Mouse (Mus musculus): ENCODE data around the gene Kif28. TPM values are rescaled to one million over a fixed set of nuclear protein-coding genes. Genes with fewer than 3 reads are reported as not detected.
"Not testable (repeated sequence)": the region's sequence is repeated elsewhere in the genome, so short reads cannot be mapped to it uniquely, and the experiment has no call there.

The Kif28 gene
- total RNA-seq, 2 experiments from 2014 or later, result 0.19 to 0.32 TPM

DNA sequence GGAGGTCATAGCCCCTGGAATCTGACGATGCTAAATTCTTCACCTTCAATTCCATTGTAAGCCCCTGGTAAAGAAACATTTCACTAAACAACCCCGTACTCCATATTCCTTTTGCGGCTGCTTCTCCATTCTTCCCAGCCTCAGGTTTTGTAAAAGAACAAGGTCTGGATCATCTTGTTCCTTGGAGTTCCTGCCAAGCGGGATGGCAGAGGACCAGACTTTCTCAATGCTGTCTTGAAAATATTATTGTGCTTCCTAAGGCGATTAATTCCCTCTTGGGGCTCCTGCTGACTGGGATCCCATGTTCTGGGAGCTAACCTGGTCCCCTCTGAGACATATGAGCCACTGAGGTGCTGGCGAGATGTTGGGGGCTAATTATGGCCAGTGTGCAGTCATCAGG lies 39.9 kb downstream of the Kif28 start:
- DNase-seq (ENCODE audit: low spot score in 2 of 2), result peak; percentile 50 to 77

DNA sequence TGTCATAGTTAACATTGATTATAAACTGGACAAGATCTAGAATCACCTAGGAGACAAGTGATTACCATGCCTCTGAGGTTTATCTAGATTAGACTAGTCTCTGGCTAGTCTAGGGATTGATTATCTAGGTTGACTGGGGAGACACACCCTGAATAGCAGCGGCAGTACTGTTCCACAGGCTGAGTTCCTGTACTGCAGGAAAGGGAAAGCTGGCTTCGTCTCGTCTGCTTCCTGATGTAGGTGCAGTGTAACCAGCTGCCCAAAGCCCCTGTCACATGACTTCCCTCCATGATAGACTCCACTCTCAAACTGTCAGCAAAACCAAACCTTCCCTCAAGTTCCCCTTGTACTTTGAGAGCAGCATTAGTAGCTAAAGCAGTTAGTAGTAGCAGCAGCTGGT lies 40.9 kb downstream of the Kif28 start:
- DNase-seq (ENCODE audit: low spot score in 2 of 2), result no peak

DNA sequence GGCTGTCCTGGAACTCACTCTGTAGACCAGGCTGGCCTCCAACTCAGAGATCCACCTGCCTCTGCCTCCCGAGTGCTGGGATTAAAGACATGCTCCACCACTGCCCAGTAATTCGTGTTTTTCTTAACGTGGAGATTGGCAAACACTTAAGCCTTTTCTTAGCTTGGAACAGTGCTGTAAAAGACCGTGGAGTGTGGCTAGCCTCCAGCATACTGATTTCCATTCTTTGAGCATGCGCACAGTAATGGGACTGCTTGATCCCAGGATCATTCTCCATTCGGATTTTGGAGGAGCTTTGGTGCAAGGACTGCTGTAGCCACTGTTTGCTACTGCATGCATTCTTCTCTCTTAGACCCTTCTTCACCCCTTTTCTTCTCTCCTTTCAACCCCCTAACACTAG lies 55.6 kb downstream of the Kif28 start:
- DNase-seq (ENCODE audit: low spot score in 2 of 2), result peak in 1 of 2 experiments; percentile 12

DNA sequence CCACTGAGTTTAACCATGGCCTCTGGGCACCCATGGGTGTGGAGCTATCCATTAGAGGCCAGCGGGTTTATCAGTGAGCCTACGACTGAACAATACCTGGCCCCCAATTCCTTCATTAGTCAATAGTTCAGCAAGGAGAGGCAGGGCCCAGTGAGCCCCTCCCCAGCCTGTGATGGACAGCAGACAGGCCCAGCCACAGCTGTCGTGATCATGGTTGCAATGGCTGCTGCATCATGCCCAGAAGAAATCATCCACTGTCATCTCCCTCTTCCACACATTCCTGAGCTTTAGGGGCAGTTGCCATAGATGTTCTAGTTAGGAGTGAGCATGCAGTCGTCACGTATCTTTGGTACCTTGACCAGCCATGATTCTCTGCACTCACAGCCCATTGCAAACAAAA lies 56.2 kb downstream of the Kif28 start:
- DNase-seq (ENCODE audit: low spot score in 2 of 2), result no peak

DNA sequence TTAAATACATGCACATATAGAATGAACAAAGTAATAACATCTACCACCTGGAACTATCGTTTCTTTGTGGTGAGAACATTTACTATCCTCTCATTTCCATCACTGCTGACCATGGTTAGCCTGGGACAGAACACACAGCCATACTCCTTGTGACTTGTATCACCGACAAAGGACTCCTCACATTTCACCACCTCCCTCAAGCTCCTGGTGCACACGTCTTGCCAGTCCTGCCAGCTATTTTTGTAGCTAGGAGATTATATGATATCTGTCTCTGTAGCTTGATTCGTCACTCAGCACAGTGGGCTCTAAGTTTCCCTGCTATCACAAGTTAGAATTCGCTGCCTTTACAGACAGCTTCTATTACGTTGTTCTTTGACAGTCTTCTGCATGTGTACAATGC lies 56.7 kb downstream of the Kif28 start:
- no peak for DNase-seq (ENCODE audit: low spot score in 2 of 2)

DNA sequence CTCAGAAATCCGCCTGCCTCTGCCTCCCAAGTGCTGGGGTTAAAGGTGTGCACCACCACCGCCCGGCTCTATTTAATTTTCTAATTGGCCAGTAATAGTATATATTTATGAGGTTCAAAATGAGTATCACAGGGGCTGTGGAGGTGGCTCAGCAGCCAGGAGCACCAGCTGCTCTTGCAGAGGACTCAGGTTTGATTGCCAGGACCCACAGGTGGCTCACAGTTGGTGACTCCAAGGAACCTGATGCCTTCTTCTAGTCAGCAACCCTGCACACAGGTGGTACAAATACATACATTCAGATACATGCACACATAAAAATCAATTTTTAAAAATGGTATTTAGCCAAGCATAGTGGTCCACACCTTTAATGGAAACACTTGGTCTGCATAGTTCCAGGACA lies 57.1 kb downstream of the Kif28 start:
- no peak for DNase-seq (ENCODE audit: low spot score in 2 of 2)

DNA sequence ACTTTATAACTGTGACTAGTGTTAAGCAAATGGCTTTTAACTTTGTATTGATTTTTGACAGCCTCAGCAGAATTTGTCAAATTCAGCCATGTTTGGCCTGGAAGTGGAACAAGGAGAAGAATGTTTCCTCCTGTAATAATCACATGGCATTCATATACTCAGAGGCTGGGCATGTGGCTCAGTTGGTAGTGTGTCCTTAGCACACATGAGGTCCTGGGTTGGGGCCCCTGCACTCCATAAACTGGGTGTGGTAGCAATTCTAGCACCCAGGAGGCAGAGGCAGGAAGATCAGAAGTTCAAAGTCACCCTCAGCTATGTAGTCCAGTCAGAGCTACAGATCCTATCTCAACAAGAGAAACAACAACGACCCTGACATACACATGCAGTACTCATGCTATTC lies 57.8 kb downstream of the Kif28 start:
- no peak for DNase-seq (ENCODE audit: low spot score in 2 of 2)

DNA sequence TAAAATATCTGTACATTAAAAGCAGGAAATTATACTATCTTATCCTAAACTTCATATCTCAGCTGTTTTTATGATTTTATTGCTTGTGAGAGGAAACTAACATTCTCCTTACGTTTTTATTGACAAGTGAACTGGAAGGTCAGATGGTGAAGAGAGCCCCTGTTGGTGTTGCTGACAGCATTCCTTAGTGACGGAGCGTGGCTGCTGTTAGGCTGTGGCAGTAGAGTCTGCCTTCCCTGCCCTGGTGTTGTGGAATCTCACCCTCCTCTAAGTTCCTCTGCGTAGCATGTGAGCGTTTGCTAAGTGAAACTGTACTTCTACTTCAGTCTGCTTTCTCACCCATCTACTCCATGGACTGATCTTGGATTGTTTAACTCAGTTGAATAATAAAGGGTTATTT lies 58.3 kb downstream of the Kif28 start:
- no peak for DNase-seq (ENCODE audit: low spot score in 2 of 2)

DNA sequence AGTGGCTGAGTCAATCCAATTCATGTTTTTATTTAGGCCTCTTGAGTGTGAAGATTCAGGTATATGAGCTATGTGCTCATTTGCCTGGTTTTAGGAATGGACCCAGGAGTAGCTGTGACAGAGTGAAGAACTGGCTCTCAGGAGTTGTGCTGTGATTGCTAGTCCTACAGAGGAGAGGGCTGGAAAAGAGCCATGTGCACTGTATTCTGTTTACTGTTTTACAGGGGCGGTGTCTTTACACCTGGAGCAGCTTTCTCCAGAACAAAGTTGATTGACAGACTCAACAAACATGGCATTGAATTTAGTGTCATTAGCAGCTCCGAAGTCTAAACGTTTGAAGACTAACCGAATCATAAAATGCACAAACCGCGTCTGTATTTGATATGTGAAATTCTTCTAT lies 58.7 kb downstream of the Kif28 start:
- DNase-seq (ENCODE audit: low spot score in 2 of 2), result no peak

DNA sequence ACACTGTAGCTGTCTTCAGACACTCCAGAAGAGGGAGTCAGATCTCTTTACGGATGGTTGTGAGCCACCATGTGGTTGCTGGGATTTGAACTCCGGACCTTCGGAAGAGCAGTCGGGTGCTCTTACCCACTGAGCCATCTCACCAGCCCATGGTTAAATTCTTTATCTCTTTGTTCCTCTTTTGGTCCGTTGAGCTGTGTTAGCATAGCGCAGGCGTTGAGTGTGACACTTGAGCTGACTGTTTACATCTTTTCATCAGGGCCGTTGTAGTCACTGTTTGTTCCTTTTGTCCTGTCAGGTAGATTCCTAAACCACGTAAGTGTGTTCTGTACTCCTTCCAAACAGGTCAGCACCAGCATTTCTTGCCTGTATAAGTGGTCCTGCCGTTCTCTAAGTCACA lies 62.3 kb downstream of the Kif28 start:
- not testable (repeated sequence) for DNase-seq (ENCODE audit: low spot score in 2 of 2)

DNA sequence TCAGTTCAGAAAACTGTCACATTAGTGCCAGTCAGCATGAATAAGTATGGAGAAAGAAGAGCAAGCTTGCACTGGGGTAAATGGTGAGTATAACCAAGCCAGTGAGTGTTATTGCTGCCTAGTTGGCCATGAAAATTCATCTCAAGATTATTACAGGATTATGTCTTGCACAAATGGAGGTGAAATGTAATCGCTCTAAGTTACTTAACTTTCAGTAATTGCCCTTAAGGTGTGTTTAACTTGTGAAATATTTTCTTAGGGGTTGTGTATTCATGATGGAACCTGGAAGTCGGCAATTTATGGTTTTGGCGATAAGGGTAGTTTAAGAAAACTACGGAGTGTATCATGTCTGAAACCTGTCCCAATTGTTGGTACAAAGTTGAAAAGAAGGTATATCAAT lies 65.7 kb downstream of the Kif28 start:
- DNase-seq (ENCODE audit: low spot score in 2 of 2), result no peak

DNA sequence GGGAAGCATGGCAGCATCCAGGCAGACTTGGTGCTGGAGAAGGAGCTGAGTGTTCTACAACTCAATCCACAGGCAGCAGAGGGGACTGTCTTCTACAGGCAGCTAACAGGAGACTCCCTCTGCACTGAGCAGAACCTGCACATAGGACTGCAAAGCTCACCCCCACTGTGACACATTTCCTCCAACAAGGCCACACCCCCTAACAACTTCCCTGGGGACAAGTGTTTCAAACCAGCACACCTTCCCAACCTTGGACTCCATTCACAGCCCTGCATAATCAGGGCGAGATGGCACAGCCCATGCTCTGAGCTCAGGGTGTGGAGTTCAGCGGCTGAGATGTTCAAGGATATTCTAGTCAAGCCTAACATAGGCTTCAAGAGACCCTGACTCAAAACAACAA lies 68.0 kb downstream of the Kif28 start:
- no peak for DNase-seq (ENCODE audit: low spot score in 2 of 2)

DNA sequence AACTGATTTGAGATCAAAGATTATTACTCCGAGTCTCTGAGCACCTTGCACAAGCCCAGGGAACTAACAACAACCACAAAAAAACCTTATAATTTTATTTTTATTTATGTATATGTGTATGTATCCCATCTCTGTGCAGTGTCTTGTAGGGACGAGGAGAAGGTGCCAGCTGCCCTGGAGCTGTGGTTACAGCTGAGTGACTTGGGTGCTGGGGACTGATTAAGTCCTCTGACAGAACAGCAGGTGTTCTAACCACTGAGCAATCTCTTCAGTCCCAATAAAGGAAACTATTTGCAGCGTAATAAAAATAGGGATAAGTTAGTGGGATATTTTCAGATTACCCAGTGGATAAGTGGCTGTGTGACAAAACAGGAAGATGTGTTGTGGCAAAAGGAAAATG lies 70.7 kb downstream of the Kif28 start:
- no peak for DNase-seq (ENCODE audit: low spot score in 2 of 2)

DNA sequence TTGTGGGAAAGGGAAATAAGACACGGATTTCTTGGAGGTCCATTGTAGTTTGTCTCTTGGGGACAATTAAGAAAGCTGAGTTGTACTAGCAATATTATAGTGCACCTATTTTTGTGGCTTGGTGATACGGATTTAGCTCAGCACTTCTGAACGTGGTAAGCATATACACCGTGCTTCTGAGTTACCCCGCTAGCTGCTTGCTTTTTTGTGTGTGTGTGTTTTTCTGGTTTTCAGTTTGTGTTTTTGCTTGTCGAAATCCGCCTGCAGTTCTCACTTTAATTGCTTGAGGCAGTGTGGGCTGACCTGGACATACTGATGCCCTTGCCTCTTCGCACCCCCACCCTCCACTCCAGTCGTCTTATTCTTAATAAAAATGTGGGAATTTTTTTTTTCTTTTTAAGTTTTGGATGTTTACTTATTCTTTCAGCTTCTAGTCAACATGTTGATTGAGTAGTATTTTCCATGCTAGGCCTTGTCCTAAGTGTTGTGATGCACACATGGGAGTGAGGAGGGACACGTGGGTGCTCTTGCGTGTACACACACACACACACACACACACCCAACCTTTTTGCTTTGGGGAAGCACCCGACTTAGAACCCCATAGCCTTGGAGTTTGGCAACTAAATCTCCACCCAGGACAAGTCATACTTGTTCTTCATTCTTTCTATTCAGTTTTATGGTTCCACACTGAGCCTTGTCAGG lies 76.1 kb downstream of the Kif28 start:
- DNase-seq (ENCODE audit: low spot score in 2 of 2), result no peak

DNA sequence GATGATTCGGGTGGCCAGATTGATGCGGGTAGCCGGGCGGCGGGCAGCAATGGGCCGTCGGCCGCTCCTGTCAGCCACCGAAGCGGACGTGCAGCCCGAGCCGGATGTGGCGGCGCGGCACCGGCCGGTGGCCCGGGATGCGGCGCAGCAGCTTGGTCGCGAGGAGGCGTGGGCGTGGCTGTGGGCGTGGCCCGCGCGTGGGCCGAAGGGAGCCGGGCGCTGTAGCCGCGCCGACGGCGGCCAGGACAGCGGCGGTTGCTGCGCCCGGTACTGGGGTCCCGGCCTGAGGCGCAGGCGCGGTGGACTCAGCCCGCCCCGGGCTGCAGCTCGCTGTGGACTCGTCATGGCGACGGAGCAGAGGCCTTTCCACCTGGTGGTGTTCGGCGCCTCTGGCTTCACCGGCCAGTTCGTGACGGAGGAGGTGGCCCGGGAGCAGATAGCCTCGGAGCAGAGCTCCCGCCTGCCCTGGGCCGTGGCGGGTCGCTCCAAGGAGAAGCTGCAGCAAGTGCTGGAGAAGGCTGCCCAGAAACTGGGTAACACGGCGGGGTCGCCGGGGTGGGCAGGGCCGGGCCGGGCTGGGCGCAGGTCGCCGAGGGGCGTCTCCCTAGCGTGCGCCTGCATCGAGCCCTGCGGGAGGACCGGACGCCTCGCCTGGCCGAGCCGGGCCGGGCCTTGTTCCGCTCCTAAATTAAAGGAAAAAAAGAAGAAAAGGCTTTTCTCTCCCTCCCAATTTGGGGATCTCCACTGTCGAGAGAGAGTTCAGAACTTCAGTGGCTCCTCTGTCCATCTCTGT lies 76.9 kb downstream of the Kif28 start, which contains the start of gene Sccpdh:
Sccpdh (plus strand) TSS at position 198 of the 793 bp plus-strand sequence.
- peak; percentile 75 to 80 for DNase-seq (ENCODE audit: low spot score in 2 of 2)

DNA sequence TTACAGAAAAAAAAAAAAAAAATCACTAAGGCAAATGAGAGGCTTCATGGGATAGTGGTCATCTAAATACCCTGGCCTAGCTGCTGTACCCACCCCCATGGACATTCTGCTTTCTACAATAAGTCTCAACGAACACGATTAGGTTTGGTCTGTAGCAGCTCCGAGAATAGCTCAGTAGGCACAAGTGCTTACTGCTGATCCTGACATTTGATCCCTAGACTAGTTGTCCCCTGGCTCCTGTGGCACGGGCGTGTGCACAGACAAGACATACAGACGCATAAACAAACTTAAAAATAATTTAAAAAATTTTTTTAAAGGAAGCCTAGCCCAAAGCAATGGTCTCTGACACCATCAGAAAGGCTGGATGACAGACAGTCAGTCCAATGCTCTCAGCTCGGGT lies 77.6 kb downstream of the Kif28 start:
- no peak for DNase-seq (ENCODE audit: low spot score in 2 of 2)

DNA sequence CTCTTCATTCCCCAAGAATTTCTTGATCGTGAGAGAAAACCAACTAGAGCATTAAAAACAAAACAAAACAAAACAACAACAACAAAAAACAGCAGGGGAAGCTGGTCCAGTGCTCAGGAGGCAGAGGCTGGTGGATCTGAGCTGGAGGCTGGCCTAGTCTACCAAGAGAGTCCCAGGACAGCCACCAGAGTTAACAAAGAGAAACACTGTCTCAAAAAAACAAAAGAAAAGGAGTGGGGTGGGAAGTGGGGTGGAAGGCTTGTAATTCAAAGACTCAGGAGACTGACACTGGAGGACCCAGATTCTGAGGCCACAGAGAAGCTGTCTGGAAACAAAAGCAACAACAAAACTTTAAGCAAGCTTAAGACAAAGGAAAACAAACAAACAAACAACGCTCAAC lies 78.1 kb downstream of the Kif28 start:
- DNase-seq (ENCODE audit: low spot score in 2 of 2), result no peak

DNA sequence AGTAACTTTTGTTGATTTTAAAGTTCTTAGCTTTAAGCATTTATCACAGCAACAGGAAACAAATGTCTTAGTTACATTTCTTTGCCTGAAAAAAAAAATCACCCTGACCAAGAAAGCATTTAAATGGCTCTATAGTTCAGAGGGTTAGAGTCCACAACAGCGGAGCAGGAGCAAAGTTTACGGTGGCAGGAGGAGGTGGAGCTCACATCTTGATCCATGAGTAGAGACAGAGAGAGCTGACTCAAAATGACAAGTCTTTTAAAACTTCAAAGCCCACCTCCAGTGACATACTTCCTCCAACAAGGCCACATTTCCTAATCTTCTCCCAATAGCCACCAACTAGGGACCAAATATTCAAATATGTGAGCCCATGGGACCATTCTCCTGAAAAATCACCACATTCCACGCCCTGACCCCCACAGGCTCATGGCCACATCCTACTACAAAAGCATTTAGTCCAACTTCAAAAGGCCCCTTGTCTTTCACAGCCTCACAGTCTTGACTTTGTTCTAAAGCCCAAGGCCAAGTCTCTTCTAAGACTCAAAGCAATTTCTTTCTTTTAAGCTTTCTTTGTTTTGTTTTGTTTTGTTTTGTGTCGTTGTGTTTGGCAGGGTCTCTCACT lies 80.7 kb downstream of the Kif28 start:
- DNase-seq (ENCODE audit: low spot score in 2 of 2), result no peak

DNA sequence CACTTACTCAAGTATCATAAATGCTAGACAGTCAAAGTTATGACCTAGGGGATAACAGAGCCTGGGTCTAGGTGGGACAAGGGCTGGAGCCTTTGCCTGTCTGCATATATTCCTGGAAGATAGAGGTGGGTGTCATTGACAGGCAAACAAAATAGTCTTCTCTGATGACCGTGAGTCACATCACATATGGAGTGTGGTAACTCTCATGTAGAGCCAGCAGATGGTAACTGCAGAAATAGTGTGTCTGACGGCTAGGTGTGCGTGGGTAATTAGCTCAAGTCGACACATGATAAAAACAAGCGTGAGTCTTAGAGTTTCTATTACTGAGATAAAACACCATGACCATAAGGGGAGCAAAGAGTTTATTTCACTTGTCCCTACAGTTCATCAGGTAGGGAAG lies 82.0 kb downstream of the Kif28 start:
- no peak for DNase-seq (ENCODE audit: low spot score in 2 of 2)

DNA sequence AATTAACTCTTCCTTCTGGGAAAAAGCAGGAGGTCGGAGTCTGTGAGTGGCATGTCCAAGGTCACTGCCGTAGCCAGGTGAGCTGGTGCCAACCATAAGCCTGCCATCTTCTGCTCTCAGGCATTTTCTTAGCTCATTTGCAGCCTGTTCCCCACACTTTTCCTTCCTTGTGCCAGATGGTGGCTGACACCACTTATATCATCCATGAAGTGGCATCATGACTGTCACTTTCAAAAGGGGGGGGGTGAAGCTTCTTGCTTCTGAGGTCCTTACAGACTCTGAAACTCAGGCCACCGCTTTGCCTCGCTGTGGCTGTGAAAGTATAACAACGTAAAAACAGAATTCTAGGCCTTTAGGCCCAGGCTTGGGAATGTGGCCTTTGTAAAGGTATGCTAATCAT lies 93.8 kb downstream of the Kif28 start:
- DNase-seq (ENCODE audit: low spot score in 2 of 2), result no peak

DNA sequence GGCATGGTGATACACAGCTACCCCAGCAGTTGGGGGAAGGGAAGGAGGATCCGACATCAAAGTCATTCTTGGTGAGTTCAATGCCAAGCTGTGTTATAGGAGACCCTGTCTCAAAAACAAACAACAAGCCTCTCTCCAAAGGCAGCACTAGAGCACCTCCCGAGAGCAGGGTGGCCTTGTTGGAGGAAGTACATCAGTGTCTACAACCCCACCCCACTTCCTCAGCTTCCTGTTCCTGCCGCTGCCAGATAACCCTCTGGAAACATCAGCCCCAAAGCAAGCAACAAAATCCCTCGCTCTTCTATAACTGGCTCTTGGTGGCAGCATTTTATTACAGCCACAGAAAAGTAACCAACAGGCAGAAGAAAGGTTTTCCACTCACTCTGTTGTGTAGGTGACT lies 94.8 kb downstream of the Kif28 start:
- DNase-seq (ENCODE audit: low spot score in 2 of 2), result no peak

DNA sequence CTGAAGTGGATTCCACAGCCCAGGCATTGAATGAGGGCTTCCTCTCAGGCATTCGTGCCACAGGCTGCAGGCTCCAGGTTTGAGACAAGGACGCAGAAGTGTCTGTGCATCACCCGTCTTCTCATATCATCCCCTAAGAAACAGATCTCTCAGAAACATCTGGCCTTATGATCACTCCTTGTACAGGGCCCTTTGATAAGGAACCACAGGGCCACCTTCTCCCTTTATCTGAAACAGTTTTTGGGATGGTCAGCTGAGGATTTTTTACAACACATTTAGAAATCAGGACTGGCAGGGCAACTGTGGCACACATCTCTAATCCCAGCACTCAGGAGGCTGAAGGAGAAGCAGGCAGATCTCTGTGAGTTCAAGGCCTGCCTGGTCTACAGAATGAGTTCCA lies 95.7 kb downstream of the Kif28 start:
- DNase-seq (ENCODE audit: low spot score in 2 of 2), result no peak
